Mouse (Mus musculus): ENCODE data around the gene Mertk. TPM values are rescaled to one million over a fixed set of nuclear protein-coding genes. Genes with fewer than 3 reads are reported as not detected.
"Not testable (repeated sequence)": the region's sequence is repeated elsewhere in the genome, so short reads cannot be mapped to it uniquely, and the experiment has no call there.

The Mertk gene
- polyA plus RNA-seq, 1 experiment: 9.2 TPM

GRCm38 (mm10) chr2:128693236-128693635, 5.5 kb upstream of the Mertk start:
- no peaks in the 10 kb centered on the region for H3K4me1 ChIP-seq (ENCODE audit: control insufficient read depth, insufficient read depth, insufficient read length)
- 64% methylated on average over 4 of the region's 4 CpGs for WGBS
- H3K27me3 ChIP-seq (ENCODE audit: control insufficient read depth, insufficient read depth, low read length): peaks cover 8% of the 10 kb centered on the region; the same call in 1 of the 2 replicates
- no peak overlapping the region for H3K4me3 ChIP-seq (ENCODE audit: extremely low read depth, insufficient read depth, insufficient read length)
- no peak overlapping the region for H3K27ac ChIP-seq (ENCODE audit: insufficient read depth, low read length)
- TF ChIP-seq CTCF (IDR thresholded peaks at IDR 0.05; ENCODE audit: extremely low read depth, insufficient read depth, insufficient read length, insufficient replicate concordance) (no peak), POLR2A (IDR thresholded peaks at IDR 0.05; ENCODE audit: low read depth, low read length) (no peak)
- no peak for DNase-seq (ENCODE audit: low read depth in 1 of 2, low spot score in 2 of 2)
- H3K36me3 ChIP-seq (ENCODE audit: control insufficient read depth, insufficient read depth, low read length): no peaks in the 10 kb centered on the region

- not testable (repeated sequence) for H3K27me3 ChIP-seq (ENCODE audit: control insufficient read depth, insufficient read depth, low read length); H3K4me1 ChIP-seq (ENCODE audit: control insufficient read depth, insufficient read depth, insufficient read length)
- WGBS: 79% methylated on average over 3 of the region's 3 CpGs
Measured at GRCm38 (mm10) chr2:128693828-128694227, 4.9 kb upstream of the Mertk start.

GRCm38 (mm10) chr2:128694548-128694947, 4.2 kb upstream of the Mertk start:
- no peak for TF ChIP-seq POLR2A (IDR thresholded peaks at IDR 0.05; ENCODE audit: low read depth, low read length)
- TF ChIP-seq CTCF (IDR thresholded peaks at IDR 0.05; ENCODE audit: extremely low read depth, insufficient read depth, insufficient read length, insufficient replicate concordance): no peak
- no peak overlapping the region for H3K27ac ChIP-seq (ENCODE audit: insufficient read depth, low read length)
- DNase-seq (ENCODE audit: low read depth in 1 of 2, low spot score in 2 of 2): no peak

More at GRCm38 (mm10) chr2:128693828-128694227, 4.9 kb upstream of the Mertk start:
- not testable (repeated sequence) for H3K27ac ChIP-seq (ENCODE audit: insufficient read depth, low read length); H3K36me3 ChIP-seq (ENCODE audit: control insufficient read depth, insufficient read depth, low read length); DNase-seq (ENCODE audit: low read depth in 1 of 2, low spot score in 2 of 2); H3K4me3 ChIP-seq (ENCODE audit: extremely low read depth, insufficient read depth, insufficient read length)

GRCm38 (mm10) chr2:128696426-128696825, 2.3 kb upstream of the Mertk start:
- Histone ChIP-seq H3K36me3 (ENCODE audit: control insufficient read depth, insufficient read depth, low read length) (no peaks in the 10 kb centered on the region), H3K4me3 (ENCODE audit: extremely low read depth, insufficient read depth, insufficient read length) (no peak overlapping the region), H3K4me1 (ENCODE audit: control insufficient read depth, insufficient read depth, insufficient read length) (no peaks in the 10 kb centered on the region; the same call in 1 of the 2 replicates), H3K27ac (ENCODE audit: insufficient read depth, low read length) (no peak overlapping the region), H3K27me3 (ENCODE audit: control insufficient read depth, insufficient read depth, low read length) (peaks cover 18% of the 10 kb centered on the region; the same call in 1 of the 2 replicates)
- WGBS: 75% methylated on average over 3 of the region's 3 CpGs
- DNase-seq (ENCODE audit: low read depth in 1 of 2, low spot score in 2 of 2): no peak
- TF ChIP-seq CTCF (IDR thresholded peaks at IDR 0.05; ENCODE audit: extremely low read depth, insufficient read depth, insufficient read length, insufficient replicate concordance) (no peak), POLR2A (IDR thresholded peaks at IDR 0.05; ENCODE audit: low read depth, low read length) (no peak)

More at GRCm38 (mm10) chr2:128694548-128694947, 4.2 kb upstream of the Mertk start:
- no peaks in the 10 kb centered on the region; the same call in 1 of the 2 replicates for H3K4me1 ChIP-seq (ENCODE audit: control insufficient read depth, insufficient read depth, insufficient read length)
- no peaks in the 10 kb centered on the region for H3K36me3 ChIP-seq (ENCODE audit: control insufficient read depth, insufficient read depth, low read length)
- peaks cover 15% of the 10 kb centered on the region; the same call in 1 of the 2 replicates for H3K27me3 ChIP-seq (ENCODE audit: control insufficient read depth, insufficient read depth, low read length)
- H3K4me3 ChIP-seq (ENCODE audit: extremely low read depth, insufficient read depth, insufficient read length): no peak overlapping the region

- 86% methylated on average over 1 of the region's 1 CpGs for WGBS
- peaks cover 18% of the 10 kb centered on the region; the same call in 1 of the 2 replicates for H3K27me3 ChIP-seq (ENCODE audit: control insufficient read depth, insufficient read depth, low read length)
- TF ChIP-seq POLR2A (IDR thresholded peaks at IDR 0.05; ENCODE audit: low read depth, low read length) (no peak), CTCF (IDR thresholded peaks at IDR 0.05; ENCODE audit: extremely low read depth, insufficient read depth, insufficient read length, insufficient replicate concordance) (no peak)
- H3K27ac ChIP-seq (ENCODE audit: insufficient read depth, low read length): no peak overlapping the region
- no peaks in the 10 kb centered on the region; the same call in 1 of the 2 replicates for H3K4me1 ChIP-seq (ENCODE audit: control insufficient read depth, insufficient read depth, insufficient read length)
- H3K4me3 ChIP-seq (ENCODE audit: extremely low read depth, insufficient read depth, insufficient read length): no peak overlapping the region
- DNase-seq (ENCODE audit: low read depth in 1 of 2, low spot score in 2 of 2): no peak
- no peaks in the 10 kb centered on the region for H3K36me3 ChIP-seq (ENCODE audit: control insufficient read depth, insufficient read depth, low read length)
Measured at GRCm38 (mm10) chr2:128697047-128697446, 1.7 kb upstream of the Mertk start.

GRCm38 (mm10) chr2:128697566-128697965, 1.2 kb upstream of the Mertk start:
- no peak for TF ChIP-seq CTCF (IDR thresholded peaks at IDR 0.05; ENCODE audit: extremely low read depth, insufficient read depth, insufficient read length, insufficient replicate concordance)
- TF ChIP-seq POLR2A (IDR thresholded peaks at IDR 0.05; ENCODE audit: low read depth, low read length): no peak
- 51% methylated on average over 5 of the region's 5 CpGs for WGBS
- peaks cover 18% of the 10 kb centered on the region; the same call in 1 of the 2 replicates for H3K27me3 ChIP-seq (ENCODE audit: control insufficient read depth, insufficient read depth, low read length)
- no peak overlapping the region for H3K4me3 ChIP-seq (ENCODE audit: extremely low read depth, insufficient read depth, insufficient read length)
- no peaks in the 10 kb centered on the region for H3K36me3 ChIP-seq (ENCODE audit: control insufficient read depth, insufficient read depth, low read length)
- H3K27ac ChIP-seq (ENCODE audit: insufficient read depth, low read length): no peak overlapping the region
- no peak for DNase-seq (ENCODE audit: low read depth in 1 of 2, low spot score in 2 of 2)
- no peaks in the 10 kb centered on the region; the same call in 1 of the 2 replicates for H3K4me1 ChIP-seq (ENCODE audit: control insufficient read depth, insufficient read depth, insufficient read length)

- H3K4me3 ChIP-seq (ENCODE audit: extremely low read depth, insufficient read depth, insufficient read length): peak overlapping the region; percentile 44; the same call in 1 of the 2 replicates
Measured at GRCm38 (mm10) chr2:128698140-128698692, 540 bp upstream of the Mertk start.

More at GRCm38 (mm10) chr2:128698140-128698692, 540 bp upstream of the Mertk start:
- DNase-seq (ENCODE audit: low read depth in 1 of 2, low spot score in 2 of 2): peak; percentile 8 to 31
- Histone ChIP-seq H3K36me3 (ENCODE audit: control insufficient read depth, insufficient read depth, low read length) (no peaks in the 10 kb centered on the region), H3K27ac (ENCODE audit: insufficient read depth, low read length) (peak overlapping the region; percentile 53), H3K4me1 (ENCODE audit: control insufficient read depth, insufficient read depth, insufficient read length) (no peaks in the 10 kb centered on the region; the same call in 1 of the 2 replicates), H3K27me3 (ENCODE audit: control insufficient read depth, insufficient read depth, low read length) (peaks cover 18% of the 10 kb centered on the region; the same call in 1 of the 2 replicates)
- TF ChIP-seq POLR2A (IDR thresholded peaks at IDR 0.05; ENCODE audit: low read depth, low read length): no peak
- peak; percentile 49; the same call in 1 of the 2 replicates for TF ChIP-seq CTCF (IDR thresholded peaks at IDR 0.05; ENCODE audit: extremely low read depth, insufficient read depth, insufficient read length, insufficient replicate concordance)
- 2% methylated on average over 14 of the region's 14 CpGs for WGBS

All from spleen, adult 2 months (tissue).